13 mouse cellular contexts compared by ENCODE assay signal in genomic region chr7:98873316-98873715, GRCm38 (mm10). TPM values are rescaled to one million over a fixed set of nuclear protein-coding genes. Genes with fewer than 3 reads are reported as not detected.
"Had no signal": no experiment of that assay in that cellular context is flagged by ENCODE, and none has a peak within 500 bp of the region (broad histone marks: within the 10 kb centered on the region; RNA-seq: fewer than 3 reads in every experiment).

No protein-coding gene starts in this region.

- DNase-seq: gastrocnemius, postnatal 14 days; gastrocnemius, postnatal 36 days; heart, adult 11 months; heart, postnatal 10 days; heart, postnatal 4 days; kidney, adult 2 months; kidney, adult 9 months; kidney, postnatal 14 days; kidney, postnatal 36 days; layer of hippocampus, adult 9-11 months; layer of hippocampus, postnatal 36 days; left cerebral cortex, postnatal 4 days had no signal

RNA-seq across cellular contexts. Expression of gene Wnt11, which starts 38.4 kb away (rescaled TPM):
- polyA plus RNA-seq: inflammation-experienced regulatory T-cells, adult 6 months had no signal
